Mouse (Mus musculus): ENCODE data around the gene Prdm16.

- no peak for TF ChIP-seq CTCF (IDR thresholded peaks at IDR 0.05; ENCODE audit: low read depth, low read length)
- TF ChIP-seq POLR2A (IDR thresholded peaks at IDR 0.05; ENCODE audit: borderline replicate concordance, low read depth, low read length) = no peak
Measured at GRCm38 (mm10) chr4:154611167-154611566, 25.5 kb downstream of the Prdm16 start.

Measured in bone marrow macrophage, adult 2 months (primary cell).